Comparison of ENCODE assay signal across 10 mouse cellular contexts in the genomic region with DNA sequence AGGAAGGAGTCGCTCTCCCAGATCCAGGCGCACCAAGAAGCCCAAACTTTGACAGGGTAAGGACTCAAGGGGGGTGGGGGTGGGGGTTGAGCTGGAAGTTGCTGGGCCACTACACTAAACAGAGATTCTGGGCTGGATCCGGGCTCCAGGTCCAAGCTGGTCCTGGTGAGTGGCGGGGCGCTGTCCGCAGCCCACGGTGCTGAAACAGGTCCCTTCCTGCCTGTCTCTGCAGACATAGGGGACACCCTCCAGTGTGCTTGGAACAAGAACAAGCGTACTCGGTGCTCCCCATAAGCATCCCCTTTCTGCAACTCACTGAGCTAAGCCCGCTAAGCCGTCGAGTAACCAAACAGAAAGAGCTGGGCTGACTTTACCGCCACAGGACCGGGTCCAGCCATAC. TPM values are rescaled to one million over a fixed set of nuclear protein-coding genes. Genes with fewer than 3 reads are reported as not detected.
A peak's percentile ranks its signal among the peaks of the same experiment; 100 is the strongest.
DNase-seq lines count a peak whose midpoint lies in the region; ATAC-seq lines count a peak whose summit lies in the region.
"Had no signal": no experiment of that assay in that cellular context is flagged by ENCODE, and none has a peak within 500 bp of the region (broad histone marks: within the 10 kb centered on the region; RNA-seq: fewer than 3 reads in every experiment).

No protein-coding gene starts in this region.

- H3K27ac ChIP-seq in liver, embryonic 13.5 days: no peak overlapping the region
- H3K27ac ChIP-seq: embryonic facial prominence, embryonic 13.5 days had no signal

- no peak overlapping the region for H3K4me3 ChIP-seq in liver, embryonic 13.5 days (replicated peaks)
- H3K4me3 ChIP-seq: embryonic facial prominence, embryonic 13.5 days had no signal

- H3K4me2 ChIP-seq in liver, embryonic 13.5 days: no peak overlapping the region
- H3K4me2 ChIP-seq: embryonic facial prominence, embryonic 13.5 days had no signal

- H3K9ac ChIP-seq in liver, embryonic 13.5 days: no peak overlapping the region
- H3K9ac ChIP-seq: embryonic facial prominence, embryonic 13.5 days had no signal

- no peaks in the 10 kb centered on the region for H3K4me1 ChIP-seq in liver, embryonic 13.5 days (replicated peaks)
- H3K4me1 ChIP-seq: embryonic facial prominence, embryonic 13.5 days had no signal

- H3K27me3 ChIP-seq in liver, embryonic 13.5 days: 0 out of 2 replicates have a peak, but pooled peaks cover 5% of the 10 kb centered on the region

- H3K36me3 ChIP-seq in liver, embryonic 13.5 days: no peaks in the 10 kb centered on the region
- H3K36me3 ChIP-seq: embryonic facial prominence, embryonic 13.5 days had no signal

- DNase-seq in spleen, postnatal 10 days (ENCODE audit: low spot score in 2 of 2): peak; percentile 11 to 61
- DNase-seq in spleen, adult 12 weeks (ENCODE audit: low spot score): no peak
- peak; percentile 15 to 18 for DNase-seq in adrenal gland, postnatal 4 days (ENCODE audit: low spot score in 2 of 2)
- DNase-seq in heart, postnatal 10 days: peak; percentile 71 to 79
- peak; percentile 5 for DNase-seq in liver, embryonic 13.5 days
- peak; percentile 64 for DNase-seq in ovary, postnatal 36 days (ENCODE audit: low spot score)
- DNase-seq in left cerebral cortex, adult 8-10 months (ENCODE audit: low spot score in 2 of 2): no peak

- no peaks in the 10 kb centered on the region for H3K9me3 ChIP-seq in liver, embryonic 13.5 days (replicated peaks)
- H3K9me3 ChIP-seq: embryonic facial prominence, embryonic 13.5 days had no signal

- intact Hi-C loops in heart, postnatal 10 days (cut with DNase I): no loop called here

- WGBS in liver, embryonic 13.5 days (ENCODE audit: insufficient replicate concordance): 9% methylated on average over 14 of the region's 14 CpGs

- ATAC-seq in liver, embryonic 13.5 days (ENCODE audit: low read depth): no peak
- ATAC-seq in inflammation-experienced regulatory T-cells, adult 6 months: no peak

RNA-seq across cellular contexts. Expression of gene Cnga3, which starts 4.2 kb away (rescaled TPM):
- 1 to 10 TPM; 3.2 to 4.3 TPM for total RNA-seq in adrenal gland, postnatal 4 days (2021)
- total RNA-seq in heart, postnatal 10 days (2021): under 1 TPM in 1 of 2 experiments, not detected in 1; 0.22 TPM
- polyA plus RNA-seq in liver, embryonic 13.5 days (2015; fragmentation: Nextera tagmentation; extraction: Ambion mirVana): not detected in 2 replicates
- polyA plus RNA-seq in inflammation-experienced regulatory T-cells, adult 6 months (2017; shearing (Covaris generic)): not detected
- under 1 TPM; 0.11 to 0.46 (median 0.27) TPM for total RNA-seq in left cerebral cortex, adult 8-10 months (2022)
- polyA plus RNA-seq: liver, embryonic 16.5 days had no signal

Comparison
In these comparisons a context has a peak if more than half of its experiments do, and no peak if none do; other contexts are left out.
1. DNase-seq: peak in spleen, postnatal 10 days (2 of 2), adrenal gland, postnatal 4 days (2 of 2), heart, postnatal 10 days (2 of 2), liver, embryonic 13.5 days (single experiment) and ovary, postnatal 36 days (single experiment); none in spleen, adult 12 weeks (single experiment) and left cerebral cortex, adult 8-10 months (0 of 2).